Mouse (Mus musculus): ENCODE measurements around the gene Htr3b.

The Htr3b gene

GRCm38 (mm10) chr9:48928781-48929180 is 36.0 kb downstream of the Htr3b start:
- in situ Hi-C loops (cut with MboI) = no loop called here

- in situ Hi-C loops (cut with MboI) = no loop called here
Measured at GRCm38 (mm10) chr9:48916011-48916788, 48.6 kb downstream of the Htr3b start.

DNA sequence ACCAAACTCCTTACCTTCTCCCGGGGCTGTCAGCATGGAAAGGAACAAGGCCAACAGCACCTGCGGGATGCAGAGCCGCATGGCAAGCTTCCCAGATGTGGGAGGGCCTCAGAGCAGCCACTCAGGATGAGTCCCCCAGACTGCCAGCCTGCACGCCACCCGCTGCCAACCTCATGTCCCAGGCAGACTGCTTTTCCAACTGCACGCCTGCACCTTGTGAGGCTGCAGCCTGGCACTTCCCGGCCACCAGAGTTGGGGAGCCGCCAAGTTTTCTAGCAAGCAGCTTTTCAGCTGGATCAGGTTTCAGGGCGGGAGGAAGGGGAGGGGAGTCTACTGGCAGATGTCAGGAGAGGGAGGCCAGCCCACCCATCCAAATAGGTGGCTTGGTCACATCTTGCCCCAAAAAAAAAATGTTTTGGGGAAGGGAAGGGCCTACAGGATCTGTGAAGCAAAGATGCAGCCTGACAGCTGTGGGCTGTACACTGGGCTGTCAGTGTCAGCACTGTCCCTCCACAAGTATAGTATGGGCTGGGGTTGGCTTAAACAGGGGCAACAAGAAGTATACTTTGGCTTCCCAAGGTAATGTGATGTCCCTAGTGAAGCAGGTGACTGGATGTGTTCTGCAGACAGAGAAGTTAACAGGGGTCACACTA is 53.8 kb downstream of the Htr3b start, which contains the start of gene Htr3a:
Gene Htr3a, minus strand, starts transcription at position 215 of the 653 bp plus-strand sequence.
- in situ Hi-C loops (cut with MboI) = no loop called here

DNA sequence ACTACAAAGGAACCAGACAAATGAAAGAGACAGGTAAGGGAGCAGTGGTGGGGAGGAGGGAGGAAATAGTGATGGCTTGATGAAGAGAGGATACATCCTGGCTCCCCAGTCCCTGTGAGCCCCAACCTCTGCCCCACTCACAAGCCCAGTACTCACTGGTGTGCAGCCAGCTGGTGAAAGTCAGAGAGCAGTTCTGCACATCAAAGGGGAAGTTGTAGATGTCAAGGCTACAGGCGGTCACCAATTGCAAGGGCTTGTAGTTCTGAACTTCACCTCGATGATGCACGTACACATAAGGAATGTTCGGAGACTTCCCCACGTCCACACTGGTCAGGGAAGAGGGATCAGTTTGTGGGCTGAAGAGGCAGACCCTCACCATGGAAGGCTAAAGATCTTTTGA is 60.4 kb downstream of the Htr3b start:
- in situ Hi-C loops (cut with MboI) = no loop called here

DNA sequence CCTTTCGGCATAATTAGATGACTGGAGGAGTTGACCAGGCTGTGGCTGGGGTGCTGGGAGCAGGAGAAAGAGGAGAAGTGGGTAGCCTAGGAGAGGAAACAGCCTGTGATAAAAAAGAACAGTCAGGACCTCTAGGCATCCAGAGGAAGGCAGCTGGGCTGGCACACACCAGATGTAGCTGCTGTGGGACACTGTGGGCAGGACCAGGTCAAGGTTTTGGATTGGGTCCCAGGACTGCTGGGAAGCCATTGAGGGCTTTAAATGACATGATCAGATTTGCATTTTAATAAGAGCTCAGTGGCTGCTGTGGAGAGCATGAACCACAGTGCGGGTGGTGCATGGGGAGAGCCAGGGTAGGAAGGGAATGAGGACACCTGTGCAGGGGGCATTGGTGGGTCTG is 61.0 kb downstream of the Htr3b start:
- in situ Hi-C loops (cut with MboI) = no loop called here

GRCm38 (mm10) chr9:48898551-48898950 is 66.2 kb downstream of the Htr3b start:
- in situ Hi-C loops (cut with MboI) = no loop called here

GRCm38 (mm10) chr9:48895819-48896536 is 68.8 kb downstream of the Htr3b start:
- in situ Hi-C loops (cut with MboI) = no loop called here

DNA sequence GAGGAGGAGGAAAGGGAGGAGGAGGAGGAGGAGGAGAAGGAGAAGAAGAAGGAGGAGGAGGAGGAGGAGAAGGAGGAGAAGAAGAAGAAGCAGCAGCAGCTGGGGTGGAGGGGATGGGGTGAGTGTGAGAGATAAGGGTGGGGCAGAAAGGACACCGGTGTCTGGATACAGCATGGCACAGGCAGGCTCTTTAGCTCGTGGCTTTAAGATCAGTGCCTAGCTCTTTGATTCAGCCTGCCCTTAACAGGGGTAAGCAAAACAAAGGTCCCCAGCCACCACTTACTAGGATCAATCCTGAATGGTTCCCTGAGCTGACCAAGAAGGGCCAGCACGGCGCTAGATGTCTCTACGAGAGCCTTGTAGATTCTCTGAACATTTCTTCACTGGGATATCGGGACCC is 70.0 kb downstream of the Htr3b start:
- in situ Hi-C loops (cut with MboI) = no loop called here

- in situ Hi-C loops (cut with MboI) = no loop called here
Measured at GRCm38 (mm10) chr9:48893986-48894385, 70.8 kb downstream of the Htr3b start.

- in situ Hi-C loops (cut with MboI) = no loop called here
Measured at GRCm38 (mm10) chr9:48889093-48889492, 75.7 kb downstream of the Htr3b start.
